Mouse (Mus musculus) embryonic facial prominence, embryonic 11.5 days (tissue): ENCODE measurements at regions not wholly inside any gene's neighbourhood (a gene's known extent, or its start where the extent isn't known, plus 50 kb on each side); places are given as distances from the start of the nearest gene placed in this dataset.
A peak's percentile ranks its signal among the peaks of the same experiment; 100 is the strongest.
"Not testable (repeated sequence)": the region's sequence is repeated elsewhere in the genome, so short reads cannot be mapped to it uniquely, and the experiment has no call there.

Experiments
- ATAC-seq: fragments of 200-750 bp; cut with Nextera tagmentation; replicated peaks from 2 replicates; pipeline ENCODE4 v1.8.0; 2017; ENCODE audit warnings: low read depth; ENCODE audit not compliant: insufficient number of reproducible peaks, low FRiP score, low TSS enrichment
- DNase-seq: peaks from one replicate; pipeline ENCODE4 v3.0.0-alpha.2; 2015; ENCODE audit warnings: low spot score
- H3K27ac ChIP-seq: fragments of 300-500 bp; sonication (generic); replicated peaks from 2 replicates; pipeline ENCODE4 v1.5.1; 2014; ENCODE audit warnings: mild to moderate bottlenecking, low read depth, low read length, control low read depth
- H3K27me3 ChIP-seq: fragments of 300-500 bp; sonication (generic); 2 replicates; pipeline ENCODE4 v1.6.1; 2014; ENCODE audit warnings: mild to moderate bottlenecking, low read length, moderate library complexity, mixed read lengths; ENCODE audit not compliant: control insufficient read depth, insufficient read depth
- H3K36me3 ChIP-seq: fragments of 300-500 bp; sonication (generic); replicated peaks from 2 replicates; pipeline ENCODE4 v1.6.1; 2014; ENCODE audit warnings: low read depth, mild to moderate bottlenecking, low read length, moderate library complexity, mixed read lengths; ENCODE audit not compliant: control insufficient read depth, insufficient read depth
- H3K4me1 ChIP-seq: fragments of 300-500 bp; sonication (generic); 2 replicates; pipeline ENCODE4 v1.6.1; 2014; ENCODE audit warnings: low read length, mixed read lengths; ENCODE audit not compliant: control insufficient read depth, insufficient read depth
- H3K4me2 ChIP-seq: fragments of 300-500 bp; sonication (generic); 2 replicates; pipeline ENCODE4 v1.6.1; 2014; ENCODE audit warnings: low read depth, mild to moderate bottlenecking, control low read depth, low read length, moderate library complexity
- H3K4me3 ChIP-seq: fragments of 300-500 bp; sonication (generic); 2 replicates; pipeline ENCODE4 v1.5.1; 2014; ENCODE audit warnings: low read depth, low read length, control low read depth
- H3K9ac ChIP-seq: fragments of 300-500 bp; sonication (generic); replicated peaks from 2 replicates; pipeline ENCODE4 v1.6.1; 2014; ENCODE audit warnings: mild to moderate bottlenecking, control low read depth, low read length
- H3K9me3 ChIP-seq: fragments of 300-500 bp; sonication (generic); replicated peaks from 2 replicates; pipeline ENCODE4 v1.6.1; 2016; ENCODE audit warnings: mild to moderate bottlenecking, low read length, inconsistent platforms, mixed read lengths; ENCODE audit not compliant: control insufficient read depth
- WGBS: fragments of 180-500 bp; shearing (Covaris S2); extraction: QIAGEN DNeasy Blood & Tissue Kit; methylation state at CpG from one replicate; pipeline ENCODE4 v1.1.7; 2014; 5-methylcytosine and 5-hydroxymethylcytosine counted together

DNA sequence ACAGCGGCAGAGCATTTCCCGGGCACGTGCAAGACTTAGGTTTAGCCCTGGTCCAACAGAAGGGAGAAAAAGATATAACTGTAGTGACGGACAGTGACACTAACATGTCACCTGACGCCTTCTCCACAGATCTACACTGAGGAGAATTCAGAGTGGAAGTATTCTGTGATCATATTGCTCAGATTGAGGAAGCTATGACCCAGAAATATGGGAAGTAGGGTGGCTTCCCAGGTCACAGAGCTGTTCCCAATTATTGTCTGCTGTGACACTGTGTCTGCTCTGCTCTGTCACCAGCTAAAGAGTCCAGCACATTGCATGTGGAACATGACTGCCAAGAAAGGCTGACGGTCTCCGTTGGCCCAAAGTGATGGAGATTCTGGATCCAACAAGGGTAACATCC lies 167.0 kb downstream of the Tomm20 start:
- Histone ChIP-seq H3K9ac (no peak overlapping the region), H3K27me3 (no peaks in the 10 kb centered on the region), H3K4me1 (no peaks in the 10 kb centered on the region), H3K27ac (no peak overlapping the region), H3K9me3 (no peaks in the 10 kb centered on the region), H3K4me2 (no peak overlapping the region), H3K36me3 (no peaks in the 10 kb centered on the region), H3K4me3 (no peak overlapping the region)
- ATAC-seq (no peak), DNase-seq (no peak)
- 92% methylated on average over 7 of the region's 7 CpGs for WGBS

DNA sequence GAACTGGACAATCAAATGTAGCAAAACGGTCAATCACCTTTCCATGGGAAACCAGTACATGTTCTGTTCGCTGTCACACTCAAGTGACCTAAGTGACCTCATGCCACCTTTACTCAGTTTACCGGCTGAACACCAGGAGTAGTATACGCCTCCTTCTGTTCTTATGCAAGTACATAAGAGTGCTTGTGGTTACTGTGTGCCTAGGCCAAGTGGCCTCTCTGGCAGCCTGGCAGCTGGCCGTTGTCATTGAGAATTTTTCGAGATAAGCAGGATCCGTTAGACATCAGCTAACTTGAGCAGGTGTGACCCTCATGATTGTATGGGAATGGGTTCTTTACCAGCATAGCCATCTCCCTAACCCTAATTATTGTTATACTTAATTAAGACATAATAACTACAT lies 167.5 kb downstream of the Tomm20 start:
- H3K9me3 ChIP-seq, result no peaks in the 10 kb centered on the region
- WGBS, result 92% methylated on average over 7 of the region's 7 CpGs
- H3K4me2 ChIP-seq, result no peak overlapping the region
- H3K4me1 ChIP-seq, result no peaks in the 10 kb centered on the region
- no peak overlapping the region for H3K27ac ChIP-seq
- DNase-seq (no peak), ATAC-seq (no peak)
- no peak overlapping the region for H3K4me3 ChIP-seq
- H3K9ac ChIP-seq, result no peak overlapping the region
- H3K27me3 ChIP-seq, result no peaks in the 10 kb centered on the region
- no peaks in the 10 kb centered on the region for H3K36me3 ChIP-seq

DNA sequence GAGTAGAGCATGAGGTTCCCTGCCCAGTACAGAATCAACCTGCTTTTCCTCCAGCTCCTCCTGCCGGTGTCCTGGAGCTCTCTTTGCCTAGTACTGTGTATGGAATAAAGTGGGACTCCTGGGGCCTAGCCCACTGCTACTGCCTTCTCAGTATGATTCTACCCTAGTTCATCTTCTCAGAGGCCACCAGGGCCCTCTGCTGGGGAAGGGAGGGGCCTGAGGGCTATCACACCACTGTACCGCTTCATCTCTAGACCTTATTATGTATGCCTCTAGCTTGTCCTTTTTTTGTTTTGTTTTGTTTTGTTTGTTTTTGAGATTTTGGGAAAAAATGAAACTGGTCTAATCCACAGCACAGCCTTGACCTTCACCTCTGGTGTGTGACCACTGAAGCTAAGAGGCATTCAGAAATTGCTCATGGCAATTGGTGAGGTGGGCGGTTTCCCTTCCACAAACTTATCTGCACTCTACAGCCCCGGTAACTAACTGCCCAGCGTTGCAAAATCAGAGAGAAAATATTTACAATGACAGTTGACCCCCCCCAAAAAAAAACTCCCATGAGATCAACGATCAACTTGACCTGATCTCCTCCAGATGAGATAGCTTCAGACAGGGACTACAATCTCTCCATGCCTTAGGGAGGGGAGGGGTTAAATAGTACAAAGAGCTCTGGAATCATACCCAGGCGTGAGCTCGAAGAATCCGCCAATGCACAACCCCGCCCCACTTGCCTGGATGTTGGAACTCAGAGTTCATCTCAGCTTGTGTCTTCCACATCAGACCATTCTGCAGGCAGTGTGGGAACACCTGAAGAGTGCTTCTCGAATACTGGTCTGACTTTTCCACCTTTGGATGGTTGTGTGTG lies 168.8 kb downstream of the Tomm20 start:
- Histone ChIP-seq H3K4me1 (no peaks in the 10 kb centered on the region), H3K4me2 (no peak overlapping the region), H3K27ac (no peak overlapping the region), H3K36me3 (no peaks in the 10 kb centered on the region), H3K4me3 (no peak overlapping the region), H3K9me3 (no peaks in the 10 kb centered on the region), H3K9ac (no peak overlapping the region), H3K27me3 (no peaks in the 10 kb centered on the region)
- DNase-seq (no peak), ATAC-seq (0 out of 2 replicates have a peak, but pooled peaks have one; percentile 8)
- 84% methylated on average over 11 of the region's 11 CpGs for WGBS

DNA sequence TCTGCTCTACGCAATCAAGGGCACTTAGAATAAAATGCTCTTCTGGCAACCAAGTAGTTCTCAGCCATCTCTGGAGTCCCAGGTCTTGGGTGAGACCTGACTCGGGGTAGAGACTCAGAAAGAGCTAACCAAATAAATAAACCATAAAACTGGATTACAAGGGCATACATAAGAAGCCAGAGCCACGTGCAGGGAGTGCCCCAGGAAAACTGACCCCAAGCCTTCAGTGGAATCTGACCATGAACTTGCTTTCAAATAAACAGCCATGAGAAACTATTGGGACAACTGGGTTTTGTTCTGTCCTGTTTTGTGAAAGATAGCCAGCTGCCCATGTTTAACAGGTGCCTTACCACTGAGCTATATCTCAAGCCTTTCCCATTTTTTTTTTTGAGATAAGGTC lies 170.3 kb downstream of the Tomm20 start:
- Histone ChIP-seq H3K27me3 (no peaks in the 10 kb centered on the region), H3K9me3 (no peaks in the 10 kb centered on the region), H3K27ac (no peak overlapping the region), H3K9ac (no peak overlapping the region), H3K36me3 (no peaks in the 10 kb centered on the region), H3K4me3 (no peak overlapping the region), H3K4me1 (no peaks in the 10 kb centered on the region), H3K4me2 (no peak overlapping the region)
- 69% methylated on average over 3 of the region's 3 CpGs for WGBS
- ATAC-seq (no peak), DNase-seq (no peak)

GRCm38 (mm10) chr8:126774816-126775215 lies 170.8 kb downstream of the Tomm20 start:
- H3K27me3 ChIP-seq, result no peaks in the 10 kb centered on the region
- no peak overlapping the region for H3K4me2 ChIP-seq
- WGBS, result 80% methylated on average over 7 of the region's 7 CpGs
- H3K36me3 ChIP-seq, result no peaks in the 10 kb centered on the region
- no peak overlapping the region for H3K4me3 ChIP-seq
- no peak overlapping the region for H3K9ac ChIP-seq
- no peak for DNase-seq
- no peak overlapping the region for H3K27ac ChIP-seq
- no peak for ATAC-seq
- no peaks in the 10 kb centered on the region for H3K9me3 ChIP-seq
- H3K4me1 ChIP-seq, result no peaks in the 10 kb centered on the region

DNA sequence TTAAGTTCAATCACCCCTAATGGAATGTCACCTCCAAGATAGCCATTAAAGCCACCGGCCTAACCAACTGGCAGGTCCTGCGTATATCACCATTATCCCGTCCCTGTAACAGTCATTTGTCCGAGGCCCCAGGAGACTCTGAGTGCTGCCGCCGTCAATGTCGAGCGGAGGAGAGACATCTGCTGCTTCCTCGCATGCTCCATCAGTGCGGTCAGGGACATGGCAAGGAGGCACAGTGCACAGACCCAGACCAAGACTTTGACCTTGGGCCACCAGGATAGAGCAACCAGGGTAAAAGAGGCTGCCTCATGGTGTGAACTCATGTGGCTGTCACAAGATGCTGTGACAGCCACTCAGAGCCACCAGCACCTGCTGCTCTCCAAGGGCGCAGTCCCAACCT lies 172.9 kb downstream of the Tomm20 start:
- H3K4me2 ChIP-seq, result no peak overlapping the region
- 91% methylated on average over 11 of the region's 11 CpGs for WGBS
- no peaks in the 10 kb centered on the region for H3K27me3 ChIP-seq
- H3K27ac ChIP-seq, result no peak overlapping the region
- H3K9me3 ChIP-seq, result no peaks in the 10 kb centered on the region
- no peaks in the 10 kb centered on the region for H3K36me3 ChIP-seq
- H3K4me1 ChIP-seq, result no peaks in the 10 kb centered on the region
- DNase-seq (no peak), ATAC-seq (no peak)
- H3K9ac ChIP-seq, result no peak overlapping the region
- H3K4me3 ChIP-seq, result no peak overlapping the region

DNA sequence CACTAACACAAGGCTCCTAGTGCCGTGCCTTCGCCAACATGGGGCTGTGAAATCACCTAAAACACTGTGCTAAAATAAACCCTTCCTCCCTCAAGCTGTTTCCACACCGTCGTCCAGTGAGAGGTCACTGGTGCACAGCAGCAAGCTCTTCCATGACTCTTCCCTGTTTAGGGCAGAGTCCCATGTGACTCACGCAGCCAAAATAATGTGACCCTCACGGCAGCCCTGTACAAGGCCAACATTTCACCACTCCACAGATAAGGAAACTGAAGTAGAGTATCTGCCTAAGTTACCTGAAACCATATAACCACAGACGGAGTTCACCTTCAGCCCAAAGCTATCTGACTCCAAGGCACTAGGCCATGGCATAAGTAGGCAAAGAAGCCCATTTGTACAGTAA lies 173.4 kb downstream of the Tomm20 start:
- no peak for ATAC-seq
- Histone ChIP-seq H3K27me3 (no peaks in the 10 kb centered on the region), H3K4me1 (no peaks in the 10 kb centered on the region), H3K27ac (no peak overlapping the region), H3K4me3 (no peak overlapping the region), H3K9me3 (no peaks in the 10 kb centered on the region), H3K4me2 (no peak overlapping the region), H3K9ac (no peak overlapping the region), H3K36me3 (no peaks in the 10 kb centered on the region)
- WGBS, result 89% methylated on average over 7 of the region's 7 CpGs
- DNase-seq, result no peak

- not testable (repeated sequence) for H3K4me1 ChIP-seq, H3K9ac ChIP-seq, H3K27me3 ChIP-seq, H3K4me3 ChIP-seq, H3K9me3 ChIP-seq, H3K4me2 ChIP-seq, ATAC-seq, H3K36me3 ChIP-seq, DNase-seq, H3K27ac ChIP-seq
- WGBS, result 82% methylated on average over 2 of the region's 2 CpGs
These were observed 175.3 kb downstream of the Tomm20 start for GRCm38 (mm10) chr8:126770374-126770773.
